Mouse (Mus musculus) heart, embryonic 16.5 days (tissue): ENCODE results near the gene Nr2e1. TPM values are rescaled to one million over a fixed set of nuclear protein-coding genes. Genes with fewer than 3 reads are reported as not detected.

Experiments used
- ATAC-seq: fragments of 200-750 bp; cut with Nextera tagmentation; replicated peaks from 2 replicates; pipeline ENCODE4 v1.8.0; 2017; ENCODE audit warnings: moderate number of reproducible peaks; ENCODE audit not compliant: insufficient read depth, low FRiP score; ENCODE audit errors: extremely low read depth
- H3K27ac ChIP-seq: fragments of 300-500 bp; sonication (generic); 2 replicates; pipeline ENCODE4 v1.5.1; 2014; ENCODE audit warnings: mild to moderate bottlenecking, low read length, control low read depth, moderate library complexity
- H3K27me3 ChIP-seq: fragments of 300-500 bp; sonication (generic); 2 replicates; pipeline ENCODE4 v1.6.1; 2014; ENCODE audit warnings: low read length, mixed read lengths; ENCODE audit not compliant: control insufficient read depth, insufficient read depth
- H3K36me3 ChIP-seq: fragments of 300-500 bp; sonication (generic); 2 replicates; pipeline ENCODE4 v1.6.1; 2014; ENCODE audit not compliant: control insufficient read depth, insufficient read depth
- H3K4me1 ChIP-seq: fragments of 300-500 bp; sonication (generic); 2 replicates; pipeline ENCODE4 v1.6.1; 2014; ENCODE audit warnings: low read length, mixed read lengths; ENCODE audit not compliant: control insufficient read depth, insufficient read depth
- H3K4me2 ChIP-seq: fragments of 300-500 bp; sonication (generic); 2 replicates; pipeline ENCODE4 v1.6.1; 2014; ENCODE audit warnings: low read depth, mild to moderate bottlenecking, control low read depth, low read length
- H3K4me3 ChIP-seq: fragments of 300-500 bp; sonication (generic); 2 replicates; pipeline ENCODE4 v1.5.1; 2014; ENCODE audit warnings: mild to moderate bottlenecking, control low read depth, low read length
- H3K9ac ChIP-seq: fragments of 300-500 bp; sonication (generic); 2 replicates; pipeline ENCODE4 v1.6.1; 2014; ENCODE audit warnings: low read length, control low read depth
- H3K9me3 ChIP-seq: fragments of 300-500 bp; sonication (generic); replicated peaks from 2 replicates; pipeline ENCODE4 v1.6.1; 2016; ENCODE audit warnings: low read length; ENCODE audit not compliant: control insufficient read depth
- WGBS: fragments of 180-500 bp; shearing (Covaris S2); extraction: QIAGEN DNeasy Blood & Tissue Kit; methylation state at CpG from one replicate; pipeline ENCODE4 v1.1.7; 2014; 5-methylcytosine and 5-hydroxymethylcytosine counted together
- polyA plus RNA-seq: library from polyadenylated mRNA; unstranded; fragments of >200 nt; fragmentation: Nextera tagmentation; extraction: Ambion mirVana; gene quantifications from 2 replicates; pipeline ENCODE4 v1.2.1, GENCODE M21; 2015

Gene Nr2e1
- polyA plus RNA-seq, 1 experiment from 2014 or later: not detected

GRCm38 (mm10) chr10:42572971-42573370 lies 10.5 kb downstream of the Nr2e1 start:
- WGBS: 2% methylated on average over 15 of the region's 15 CpGs

GRCm38 (mm10) chr10:42572567-42572966 lies 10.9 kb downstream of the Nr2e1 start:
- H3K27ac ChIP-seq: no peak overlapping the region
- peaks cover 81% of the 10 kb centered on the region for H3K27me3 ChIP-seq
- no peak overlapping the region; the same call in 1 of the 2 replicates for H3K4me3 ChIP-seq
- WGBS: 1% methylated on average over 20 of the region's 20 CpGs
- ATAC-seq: no peak
- no peak overlapping the region for H3K4me2 ChIP-seq
- no peaks in the 10 kb centered on the region for H3K9me3 ChIP-seq
- no peaks in the 10 kb centered on the region for H3K36me3 ChIP-seq
- H3K4me1 ChIP-seq: no peaks in the 10 kb centered on the region
- no peak overlapping the region for H3K9ac ChIP-seq

More at GRCm38 (mm10) chr10:42572971-42573370, 10.5 kb downstream of the Nr2e1 start:
- Histone ChIP-seq H3K27me3 (peaks cover 83% of the 10 kb centered on the region), H3K27ac (no peak overlapping the region), H3K4me3 (no peak overlapping the region), H3K9ac (no peak overlapping the region), H3K4me2 (no peak overlapping the region), H3K4me1 (no peaks in the 10 kb centered on the region), H3K36me3 (no peaks in the 10 kb centered on the region), H3K9me3 (no peaks in the 10 kb centered on the region)
- ATAC-seq: no peak

GRCm38 (mm10) chr10:42562272-42562671 lies 21.2 kb downstream of the Nr2e1 start:
- Histone ChIP-seq H3K9me3 (no peaks in the 10 kb centered on the region), H3K4me1 (no peaks in the 10 kb centered on the region), H3K9ac (no peak overlapping the region), H3K4me3 (no peak overlapping the region), H3K4me2 (no peak overlapping the region), H3K27ac (no peak overlapping the region), H3K36me3 (no peaks in the 10 kb centered on the region), H3K27me3 (peaks cover 25% of the 10 kb centered on the region)
- 2% methylated on average over 12 of the region's 12 CpGs for WGBS
- ATAC-seq: no peak

- Histone ChIP-seq H3K4me2 (no peak overlapping the region), H3K27me3 (peaks cover 5% of the 10 kb centered on the region; the same call in 1 of the 2 replicates), H3K9me3 (no peaks in the 10 kb centered on the region), H3K4me1 (no peaks in the 10 kb centered on the region), H3K9ac (no peak overlapping the region), H3K27ac (no peak overlapping the region), H3K4me3 (no peak overlapping the region), H3K36me3 (no peaks in the 10 kb centered on the region)
- no peak for ATAC-seq
- 66% methylated on average over 5 of the region's 5 CpGs for WGBS
Observed at GRCm38 (mm10) chr10:42559581-42560200, 23.7 kb downstream of the Nr2e1 start.

GRCm38 (mm10) chr10:42546507-42546906 lies 36.9 kb downstream of the Nr2e1 start:
- H3K27ac ChIP-seq: no peak overlapping the region
- H3K27me3 ChIP-seq: no peaks in the 10 kb centered on the region
- H3K9me3 ChIP-seq: no peaks in the 10 kb centered on the region
- no peak overlapping the region for H3K4me2 ChIP-seq
- WGBS: 89% methylated on average over 3 of the region's 3 CpGs
- no peaks in the 10 kb centered on the region for H3K36me3 ChIP-seq
- no peak overlapping the region for H3K9ac ChIP-seq
- H3K4me1 ChIP-seq: no peaks in the 10 kb centered on the region
- H3K4me3 ChIP-seq: no peak overlapping the region
- ATAC-seq: no peak

- H3K4me1 ChIP-seq: no peaks in the 10 kb centered on the region
- H3K27ac ChIP-seq: no peak overlapping the region
- H3K4me3 ChIP-seq: no peak overlapping the region
- no peak for ATAC-seq
- H3K9ac ChIP-seq: no peak overlapping the region
- no peak overlapping the region for H3K4me2 ChIP-seq
- 66% methylated on average over 6 of the region's 6 CpGs for WGBS
- no peaks in the 10 kb centered on the region for H3K36me3 ChIP-seq
- H3K27me3 ChIP-seq: no peaks in the 10 kb centered on the region
- H3K9me3 ChIP-seq: no peaks in the 10 kb centered on the region
Observed at GRCm38 (mm10) chr10:42545707-42546503, 37.5 kb downstream of the Nr2e1 start.

- Histone ChIP-seq H3K9ac (no peak overlapping the region), H3K36me3 (peaks cover 14% of the 10 kb centered on the region), H3K27me3 (no peaks in the 10 kb centered on the region), H3K4me1 (no peaks in the 10 kb centered on the region), H3K4me2 (no peak overlapping the region), H3K27ac (no peak overlapping the region), H3K9me3 (no peaks in the 10 kb centered on the region), H3K4me3 (no peak overlapping the region)
- ATAC-seq: no peak
- 56% methylated on average over 9 of the region's 9 CpGs for WGBS
Observed at GRCm38 (mm10) chr10:42537571-42538316, 45.7 kb downstream of the Nr2e1 start.

- Histone ChIP-seq H3K27me3 (no peaks in the 10 kb centered on the region), H3K4me1 (no peaks in the 10 kb centered on the region), H3K4me2 (no peak overlapping the region), H3K9ac (no peak overlapping the region), H3K27ac (no peak overlapping the region), H3K4me3 (no peak overlapping the region), H3K36me3 (peaks cover 31% of the 10 kb centered on the region), H3K9me3 (no peaks in the 10 kb centered on the region)
- no peak for ATAC-seq
- WGBS: 82% methylated on average over 11 of the region's 11 CpGs
Observed at GRCm38 (mm10) chr10:42533836-42534453, 49.5 kb downstream of the Nr2e1 start.
